Mouse (Mus musculus) layer of hippocampus, postnatal 10 days (tissue): ENCODE measurements around the gene Myo1h. TPM values are rescaled to one million over a fixed set of nuclear protein-coding genes. Genes with fewer than 3 reads are reported as not detected.

Experiments used
- DNase-seq, 2 experiments: peaks; one replicate each; pipeline ENCODE4 v3.0.0; 2021; ENCODE audit warnings: low spot score in 2 of 2
- microRNA-seq, 2 experiments: library from miRNA; unstranded; fragments of <30 nt; microRNA quantifications; one replicate each; pipeline ENCODE4 v1.2.0; 2021
- total RNA-seq, 2 experiments: library from RNA; stranded (reverse); gene quantifications; 2 replicates each; pipeline ENCODE4 v1.2.3; 2021

The Myo1h gene
- total RNA-seq, 2 experiments from 2014 or later: 0.62 to 0.67 TPM

DNA sequence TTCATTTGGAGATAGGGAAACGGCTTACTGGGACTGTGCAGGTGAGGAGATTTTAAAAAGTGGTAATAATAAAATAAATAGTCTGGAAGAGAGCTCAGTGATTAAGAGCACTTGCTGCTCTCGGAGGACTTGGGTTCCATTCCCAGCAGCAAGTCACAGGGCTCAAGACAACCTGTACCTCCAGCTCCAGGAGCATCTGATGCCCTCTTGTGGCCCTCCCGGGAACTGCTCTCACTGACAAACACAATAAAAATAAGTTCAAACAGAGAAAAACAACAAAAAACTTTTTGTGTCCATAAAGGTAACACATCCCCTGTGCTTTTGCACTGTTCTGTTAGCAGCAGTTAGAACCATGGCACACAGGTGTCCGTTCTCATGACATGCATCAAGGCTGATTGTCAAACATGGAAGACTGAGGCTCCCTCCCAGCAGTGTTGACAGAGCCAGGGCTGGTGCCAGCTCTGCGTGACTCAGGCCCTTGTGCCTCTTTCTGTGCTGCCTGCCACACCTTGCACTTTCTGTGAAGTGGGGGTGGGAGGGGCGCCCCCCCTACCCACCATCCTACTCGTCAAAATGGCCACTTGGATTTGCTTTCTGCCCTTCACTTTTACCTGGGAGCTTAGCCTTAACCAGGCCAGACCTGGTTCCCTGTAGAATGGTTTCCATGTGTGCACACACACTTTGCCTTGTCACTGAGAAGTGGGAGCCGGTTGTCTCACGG lies 94.4 kb downstream of the Myo1h start:
- DNase-seq: peak; percentile 46 to 47

DNA sequence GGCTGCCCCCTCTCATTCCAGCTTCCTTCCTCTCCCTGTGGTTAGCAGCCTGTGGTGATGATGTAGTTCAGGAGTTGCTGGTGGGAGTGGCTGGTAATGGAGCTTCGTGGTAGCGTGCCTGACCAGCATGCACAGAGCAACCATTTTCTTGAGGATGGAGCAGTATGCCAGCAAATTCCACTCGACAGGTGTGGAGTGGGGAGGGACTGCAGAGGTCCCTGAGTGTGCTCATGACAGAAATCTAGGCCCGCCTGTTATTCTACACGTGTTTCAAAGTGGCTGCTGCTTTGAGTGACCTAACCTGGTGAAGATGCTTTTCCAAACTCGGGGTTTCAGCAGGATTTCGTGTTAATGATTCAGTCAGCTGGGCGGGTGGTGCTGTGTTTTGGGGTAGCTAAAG lies 95.5 kb downstream of the Myo1h start:
- no peak for DNase-seq

DNA sequence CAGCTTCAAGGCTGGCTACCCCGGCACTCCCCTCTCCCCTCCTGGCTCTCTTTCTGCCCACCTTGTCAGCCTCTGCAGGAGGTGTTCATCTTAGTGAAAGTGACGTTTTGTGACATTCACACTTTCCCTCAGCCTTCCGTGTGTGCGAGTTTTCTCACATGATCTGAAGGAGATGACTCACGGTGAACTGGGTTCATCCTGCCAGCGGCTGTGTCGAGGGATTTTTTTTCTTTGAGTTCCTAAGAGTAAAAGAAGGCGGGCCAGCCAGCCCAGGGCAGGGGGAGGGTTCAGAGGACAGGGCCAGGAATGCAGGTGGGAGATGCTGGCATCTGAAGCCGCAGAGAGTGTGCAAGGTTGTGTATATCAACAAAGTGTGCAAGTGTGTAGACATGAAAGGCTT lies 104.2 kb downstream of the Myo1h start:
- no peak for DNase-seq

DNA sequence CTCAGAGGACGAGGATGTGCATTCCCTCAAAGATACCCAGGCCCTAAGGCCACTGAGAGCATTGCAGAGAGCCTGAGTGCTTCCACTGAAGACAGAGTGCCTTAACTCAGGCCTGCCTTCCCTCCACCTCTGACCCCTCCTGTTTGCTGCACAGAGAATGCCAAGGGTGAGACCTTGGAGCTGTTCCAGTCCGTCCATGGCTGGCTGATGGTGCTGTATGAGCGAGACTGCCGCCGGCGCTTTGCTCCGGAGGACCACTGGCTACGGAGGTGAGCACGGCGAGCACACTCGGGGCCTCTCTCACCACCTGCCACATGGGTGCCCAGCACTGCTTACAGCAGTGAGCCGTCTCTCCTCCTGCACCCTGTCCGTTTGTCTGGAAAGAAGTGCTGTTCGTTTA lies 117.6 kb downstream of the Myo1h start:
- no peak for DNase-seq

DNA sequence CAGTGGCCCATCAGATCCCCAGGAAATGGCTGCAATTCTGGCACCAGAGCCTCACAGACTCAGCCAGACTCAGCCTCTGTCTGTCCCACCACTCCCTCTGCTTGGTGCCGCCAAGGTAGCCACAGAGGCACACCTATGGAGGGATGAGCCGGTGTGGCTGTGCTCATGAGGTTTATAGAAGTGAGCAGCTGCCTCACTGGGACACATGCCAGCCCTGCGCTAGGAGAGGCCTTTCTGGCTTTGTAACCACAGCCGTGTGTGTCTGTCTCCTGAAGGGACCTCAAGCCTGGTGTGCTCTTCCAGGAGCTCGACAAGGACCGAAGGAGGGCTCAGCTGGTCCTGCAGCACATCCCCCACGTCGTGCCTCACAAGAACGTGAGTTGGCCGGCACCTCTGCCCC lies 118.3 kb downstream of the Myo1h start:
- DNase-seq: no peak

DNA sequence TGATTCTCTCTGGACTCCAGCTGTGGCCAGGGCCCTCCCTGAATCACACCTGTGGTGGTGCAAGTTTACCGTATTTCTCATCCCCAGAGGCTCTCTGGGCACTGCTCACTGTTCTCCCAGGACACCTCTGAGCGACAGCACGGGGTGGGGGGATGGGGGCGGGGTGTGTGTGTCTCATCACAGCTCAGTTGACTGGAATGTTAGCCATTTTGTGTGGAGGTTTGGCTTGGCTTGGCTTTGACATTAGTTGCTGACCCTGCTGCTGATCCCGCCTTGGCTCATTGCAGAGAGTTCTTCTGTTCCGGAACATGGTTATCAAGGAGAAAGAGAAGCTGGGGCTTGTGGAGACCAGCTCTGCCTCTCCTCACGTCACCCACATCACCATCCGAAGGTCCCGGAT lies 118.8 kb downstream of the Myo1h start:
- DNase-seq: no peak

DNA sequence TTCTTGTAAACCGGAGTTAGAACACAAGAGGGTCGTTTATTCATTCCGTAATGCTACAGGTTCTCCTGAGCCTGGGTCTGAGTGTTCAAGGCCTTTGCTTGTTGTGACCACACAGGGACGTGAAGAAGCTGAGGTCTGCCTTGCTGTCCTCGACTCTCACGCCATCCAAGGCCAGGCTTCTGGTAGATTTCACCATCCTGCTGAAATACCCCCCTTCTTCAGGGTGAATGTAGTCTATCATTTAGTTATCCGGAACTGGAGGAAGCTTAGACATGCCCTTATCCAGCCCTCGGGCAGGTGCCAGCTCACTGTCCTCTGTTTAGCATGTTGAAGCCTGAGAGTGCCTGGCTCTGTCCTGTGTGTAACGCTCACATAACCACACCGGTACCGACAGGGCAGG lies 119.9 kb downstream of the Myo1h start:
- no peak for DNase-seq

DNA sequence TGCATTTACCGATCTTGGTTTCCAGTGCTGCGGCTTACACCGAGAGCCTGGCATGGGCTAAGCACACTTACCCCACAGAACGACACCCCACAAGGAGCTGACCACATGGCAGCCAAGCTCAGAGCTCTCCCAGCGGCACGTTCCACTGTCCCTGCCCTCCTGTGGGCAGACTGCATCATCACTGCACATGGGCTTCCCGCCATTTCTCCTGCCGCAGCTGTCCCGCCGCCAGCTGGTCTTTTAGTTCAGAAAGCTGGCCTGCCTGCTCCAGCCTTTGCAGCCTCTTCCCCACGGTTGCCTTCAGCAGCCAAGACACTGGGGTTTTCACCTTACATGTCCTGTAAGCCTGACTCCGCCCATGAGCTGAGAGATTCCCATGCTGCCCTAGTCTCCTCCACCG lies 121.5 kb downstream of the Myo1h start:
- no peak for DNase-seq

DNA sequence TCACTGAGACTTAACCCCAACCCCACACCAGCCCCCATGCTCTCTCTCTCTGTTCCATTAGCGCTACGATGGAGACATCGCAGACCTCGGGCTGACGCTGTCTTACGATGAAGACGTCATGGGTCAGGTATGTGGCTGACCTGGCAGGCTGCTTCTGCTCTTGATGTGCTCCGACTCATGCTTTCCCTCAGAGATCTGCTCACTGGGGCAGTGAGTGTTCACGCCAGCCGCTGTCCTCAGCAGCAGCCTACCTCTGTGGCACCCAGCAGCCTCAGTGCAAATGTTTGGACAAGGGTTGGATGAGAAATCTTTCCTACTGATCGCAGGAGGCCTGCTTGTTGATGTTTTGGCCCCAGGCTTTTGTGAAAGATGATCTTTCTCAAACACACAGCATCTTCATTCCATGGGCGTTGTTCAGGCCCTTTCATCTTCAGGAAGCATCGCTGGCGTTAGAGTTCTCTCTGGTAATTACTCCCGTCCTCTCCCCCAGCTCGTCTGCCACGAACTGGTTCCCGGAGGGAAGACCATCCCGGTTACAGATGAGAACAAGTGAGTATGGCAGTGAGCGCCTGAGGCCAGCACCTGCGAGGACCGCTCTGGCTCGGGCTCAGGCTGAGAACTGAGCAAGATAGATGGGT lies 123.5 kb downstream of the Myo1h start:
- DNase-seq: no peak

DNA sequence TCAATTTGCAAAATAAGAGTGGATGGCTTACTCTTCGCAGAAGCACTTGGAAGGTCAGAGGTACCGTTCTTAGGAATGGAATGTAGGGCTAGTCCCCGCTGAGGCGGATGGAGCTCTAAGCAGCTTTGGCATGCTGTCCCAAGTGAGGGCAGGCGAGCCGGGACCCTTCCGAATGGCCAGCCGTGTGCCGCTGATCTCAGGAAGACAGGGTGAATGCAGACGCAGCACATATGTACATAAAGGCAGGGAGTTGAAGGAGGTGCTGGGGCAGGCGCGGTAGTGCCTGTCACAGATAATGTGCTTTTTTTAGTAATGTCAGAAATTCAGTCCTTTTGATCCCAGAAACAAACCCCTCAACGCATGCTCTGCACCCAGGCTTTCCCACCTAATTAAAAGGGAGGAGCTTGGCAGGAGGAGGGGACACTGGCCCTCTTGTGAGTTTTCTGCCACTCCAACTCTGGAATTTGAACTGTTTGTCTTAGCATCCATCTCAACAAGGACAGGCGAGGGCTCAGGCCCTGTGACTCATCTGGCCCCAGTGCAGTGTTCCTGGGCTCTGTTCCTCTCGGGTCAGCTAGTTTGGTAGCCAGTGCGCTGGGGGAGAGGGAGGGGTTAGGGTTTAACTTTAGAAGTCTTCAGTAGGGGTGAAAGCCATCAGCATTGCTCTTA lies 124.2 kb downstream of the Myo1h start:
- no peak for DNase-seq

Small RNA genes lying within 50 kb of the gene (microRNA-seq; reads per million reads assigned to microRNA genes)
- 0.22 to 0.39 reads per million in 2 experiments for gene Mir7027

Other genes starting within 250 kb of the Myo1h start
- gene Usp30, start 223.7 kb upstream of the Myo1h start, total RNA-seq: 10 to 100 TPM; 25.3 to 32.8 TPM
- gene Svop, start 197.6 kb upstream of the Myo1h start, total RNA-seq: 100 to 1,000 TPM; 134 to 141 TPM
- gene Alkbh2, start 160.9 kb upstream of the Myo1h start, total RNA-seq: 1 to 10 TPM; 4.1 to 5.5 TPM
- 1 to 10 TPM; 4.3 to 5.4 TPM for gene Ung, start 158.8 kb upstream of the Myo1h start, total RNA-seq
- gene Acacb, start 142.6 kb upstream of the Myo1h start, total RNA-seq: 1 to 10 TPM; 4.9 to 5.5 TPM
- gene Foxn4, start 15.4 kb upstream of the Myo1h start, total RNA-seq: not detected
- gene Kctd10, start 91.3 kb downstream of the Myo1h start, total RNA-seq: 10 to 100 TPM; 45.1 to 45.9 TPM
- 10 to 100 TPM; 69.1 to 83.7 TPM for gene Ube3b, start 91.4 kb downstream of the Myo1h start, total RNA-seq
- gene Mmab, start 154.9 kb downstream of the Myo1h start, total RNA-seq: 10 to 100 TPM; 22.0 to 24.4 TPM
- gene Mvk, start 155.1 kb downstream of the Myo1h start, total RNA-seq: 10 to 100 TPM; 52.6 to 54.6 TPM